17 mouse cellular contexts compared by ENCODE assay signal in the genomic region with DNA sequence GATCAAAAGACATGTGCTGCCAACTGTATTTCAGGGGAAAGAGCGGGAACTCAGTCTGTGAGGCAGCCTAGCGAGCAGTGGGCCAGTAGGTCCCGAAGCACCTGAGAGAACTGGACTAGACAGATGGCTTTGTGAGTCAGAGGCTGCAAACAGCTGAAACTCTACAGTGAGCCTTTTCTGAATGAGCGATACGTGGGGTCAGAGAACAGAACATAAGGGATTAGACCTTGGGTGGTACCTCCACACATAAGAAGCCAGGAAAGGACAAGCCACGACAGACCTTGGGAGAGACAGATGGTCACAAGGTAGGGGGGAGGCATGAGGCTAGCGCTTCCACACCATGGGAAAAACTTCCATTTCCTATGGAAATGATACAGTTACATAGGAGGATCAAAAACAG. TPM values are rescaled to one million over a fixed set of nuclear protein-coding genes. Genes with fewer than 3 reads are reported as not detected.
A peak's percentile ranks its signal among the peaks of the same experiment; 100 is the strongest.
DNase-seq lines count a peak whose midpoint lies in the region.
"Had no signal": no experiment of that assay in that cellular context is flagged by ENCODE, and none has a peak within 500 bp of the region (broad histone marks: within the 10 kb centered on the region; RNA-seq: fewer than 3 reads in every experiment).

No protein-coding gene starts in this region.

- H3K9me3 ChIP-seq in heart, embryonic 10.5 days, result no peaks in the 10 kb centered on the region
- H3K9me3 ChIP-seq: embryonic facial prominence, embryonic 12.5 days; forebrain, embryonic 15.5 days; hindbrain, embryonic 10.5 days had no signal

- DNase-seq in heart, adult 11 months, result peak; percentile 37
- no peak for DNase-seq in heart, embryonic 10.5 days (ENCODE audit: low spot score)
- peak; percentile 51 to 59 for DNase-seq in cerebellum, adult 18-20 months
- peak; percentile 68 for DNase-seq in cerebellum, adult 9-11 months
- peak; percentile 47 to 65 for DNase-seq in cerebellum, postnatal 36 days
- DNase-seq in spleen, postnatal 4 days (ENCODE audit: low spot score in 2 of 2), result no peak
- DNase-seq in adrenal gland, adult (ENCODE audit: inconsistent age in 2 of 2, low spot score in 1 of 2), result no peak
- no peak for DNase-seq in spleen, adult 12 weeks (ENCODE audit: low spot score)
- DNase-seq: adrenal gland, postnatal 25 days; heart, adult 2 months; kidney, adult 8-10 months had no signal

- no peak overlapping the region for H3K27ac ChIP-seq in heart, embryonic 10.5 days
- H3K27ac ChIP-seq: embryonic facial prominence, embryonic 12.5 days; forebrain, embryonic 15.5 days; heart, adult 2 months; hindbrain, embryonic 10.5 days; hindbrain, embryonic 14.5 days had no signal

- no peaks in the 10 kb centered on the region for H3K27me3 ChIP-seq in heart, embryonic 10.5 days (ENCODE audit: insufficient read depth, poor library complexity, severe bottlenecking)
- H3K27me3 ChIP-seq: embryonic facial prominence, embryonic 12.5 days; forebrain, embryonic 15.5 days; heart, embryonic 12.5 days had no signal

- WGBS in heart, embryonic 10.5 days, result 83% methylated on average over 7 of the region's 7 CpGs

- H3K4me3 ChIP-seq in heart, embryonic 10.5 days, result no peak overlapping the region
- H3K4me3 ChIP-seq: embryonic facial prominence, embryonic 12.5 days; forebrain, embryonic 15.5 days; heart, adult 2 months; heart, embryonic 12.5 days; hindbrain, embryonic 10.5 days had no signal

- H3K36me3 ChIP-seq in heart, embryonic 10.5 days, result peaks cover 7% of the 10 kb centered on the region; the same call in 1 of the 2 replicates
- H3K36me3 ChIP-seq: embryonic facial prominence, embryonic 12.5 days; forebrain, embryonic 15.5 days; hindbrain, embryonic 10.5 days had no signal

- H3K4me1 ChIP-seq in heart, embryonic 10.5 days, result no peaks in the 10 kb centered on the region
- H3K4me1 ChIP-seq: embryonic facial prominence, embryonic 12.5 days; forebrain, embryonic 15.5 days; hindbrain, embryonic 10.5 days had no signal

RNA-seq across cellular contexts. Expression of gene Ctnna3, which starts 58.4 kb away (rescaled TPM):
- 14.2 and 22.7 TPM in 2 replicates for polyA plus RNA-seq in heart, embryonic 10.5 days (2016; fragmentation: Nextera tagmentation; extraction: Ambion mirVana)
- polyA plus RNA-seq: forebrain, embryonic 11.5 days had no signal

Comparison
In these comparisons a context has a peak if more than half of its experiments do, and no peak if none do; other contexts are left out.
1. DNase-seq: peak in heart, adult 11 months (single experiment), cerebellum, adult 18-20 months (2 of 2), cerebellum, adult 9-11 months (single experiment) and cerebellum, postnatal 36 days (2 of 2); none in heart, embryonic 10.5 days (single experiment), spleen, postnatal 4 days (0 of 2), adrenal gland, adult (0 of 2) and spleen, adult 12 weeks (single experiment).